Mouse (Mus musculus) frontal cortex, adult 2 months (tissue): ENCODE measurements around the gene Pnliprp1. TPM values are rescaled to one million over a fixed set of nuclear protein-coding genes. Genes with fewer than 3 reads are reported as not detected.

Experiments used
- DNase-seq, 2 experiments: peaks; one replicate each; pipeline ENCODE4 v3.0.0; 2022; ENCODE audit warnings: low spot score in 1 of 2; ENCODE audit errors: extremely low spot score in 1 of 2
- polyA plus RNA-seq: library from polyadenylated mRNA; depleted of rRNA; stranded (reverse); fragments of >200 nt; gene quantifications from 2 replicates; pipeline ENCODE4 v1.2.3, GENCODE M21; 2012; rRNA removed

Pnliprp1 gene
- polyA plus RNA-seq, 1 experiment: not detected

DNA sequence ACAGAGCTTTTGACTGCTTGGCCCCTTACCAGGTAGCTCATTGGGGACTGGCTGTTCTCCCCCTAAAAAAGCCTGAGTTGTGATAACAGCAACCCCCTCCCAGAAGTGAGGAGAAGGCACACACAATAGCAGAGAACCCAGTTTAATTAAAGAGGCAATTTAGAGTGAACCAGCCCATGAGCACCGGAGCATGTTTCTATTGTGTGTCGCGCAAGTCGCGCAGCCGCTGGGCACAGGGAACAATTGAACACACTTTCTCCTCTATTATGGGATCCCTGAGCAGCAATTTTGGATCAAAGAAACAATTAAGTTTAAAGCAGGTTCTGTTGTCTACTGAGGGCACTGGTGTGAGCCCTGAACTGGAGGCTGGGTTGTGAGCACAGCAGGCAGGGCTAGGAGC, 38.6 kb downstream of the Pnliprp1 start:
- DNase-seq: no peak

- no peak for DNase-seq
Observed at GRCm38 (mm10) chr19:58776461-58776860, 47.8 kb downstream of the Pnliprp1 start.

GRCm38 (mm10) chr19:58781566-58781965, 52.9 kb downstream of the Pnliprp1 start:
- DNase-seq: no peak

DNA sequence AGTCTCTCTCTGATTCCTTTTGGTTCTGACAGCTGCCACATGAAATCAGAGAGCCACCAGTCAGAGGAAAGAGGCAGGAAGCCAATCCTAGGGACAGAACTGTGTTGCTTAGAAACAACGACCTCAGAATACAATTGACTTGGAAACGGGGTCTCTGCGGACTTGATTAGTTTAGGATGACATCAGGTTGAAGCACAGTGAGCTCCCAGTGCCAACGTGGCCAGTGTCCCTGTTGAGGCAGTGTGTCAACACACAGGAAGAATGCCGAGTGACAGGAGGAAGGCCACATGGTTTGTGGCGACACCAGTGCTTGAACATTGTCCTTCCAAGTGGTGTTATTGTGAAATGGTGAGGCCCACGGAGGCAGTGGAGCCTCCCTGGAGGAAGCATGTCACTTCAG, 55.3 kb downstream of the Pnliprp1 start:
- DNase-seq: no peak

DNA sequence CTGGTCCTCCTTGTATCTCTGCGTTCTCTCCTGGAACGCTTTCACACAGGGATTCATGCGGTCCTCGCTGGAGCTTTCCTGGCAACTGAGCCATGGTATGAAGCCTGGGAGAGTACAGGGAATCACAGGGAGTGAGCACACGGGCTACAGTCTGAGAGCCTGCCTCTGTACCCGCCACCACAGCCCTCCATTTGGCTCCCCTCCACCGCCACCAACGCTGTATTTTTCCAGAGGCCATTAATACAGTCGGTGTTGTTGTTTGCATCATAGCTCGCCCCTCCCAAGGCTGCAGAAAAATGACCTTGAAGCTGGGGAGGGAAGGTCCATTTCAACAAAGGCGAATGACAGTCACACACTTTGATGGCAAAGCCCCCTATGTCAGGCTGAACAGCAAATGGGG, 60.5 kb downstream of the Pnliprp1 start:
- no peak for DNase-seq

Other genes starting within 250 kb of the Pnliprp1 start
- not detected in 2 replicates for gene Ccdc172, start 216.9 kb upstream of the Pnliprp1 start, polyA plus RNA-seq
- gene Pnlip, start 76.4 kb upstream of the Pnliprp1 start, polyA plus RNA-seq: 1.2 and 2.4 TPM in 2 replicates
- gene Pnliprp2, start 30.8 kb downstream of the Pnliprp1 start, polyA plus RNA-seq: 0.13 and 0.14 TPM in 2 replicates
- gene 1700019N19Rik, start 65.6 kb downstream of the Pnliprp1 start, polyA plus RNA-seq: 0.11 and 0.16 TPM in 2 replicates
- gene Eno4, start 214.5 kb downstream of the Pnliprp1 start, polyA plus RNA-seq: 1.7 and 2.1 TPM in 2 replicates
- gene Hspa12a, start 214.8 kb downstream of the Pnliprp1 start, polyA plus RNA-seq: 75.3 and 82.8 TPM in 2 replicates